Mouse (Mus musculus): ENCODE measurements around the gene Timeless. TPM values are rescaled to one million over a fixed set of nuclear protein-coding genes. Genes with fewer than 3 reads are reported as not detected.
"Not testable (repeated sequence)": the region's sequence is repeated elsewhere in the genome, so short reads cannot be mapped to it uniquely, and the experiment has no call there.

Timeless gene
- polyA plus RNA-seq, 1 experiment from 2014 or later, result 15.6 TPM

GRCm38 (mm10) chr10:128258953-128259352, 27.1 kb downstream of the Timeless start:
- H3K27ac ChIP-seq (ENCODE audit: low read length), result no peak overlapping the region
- H3K4me3 ChIP-seq (ENCODE audit: low read depth, low read length), result no peak overlapping the region
- no peaks in the 10 kb centered on the region for H3K36me3 ChIP-seq (ENCODE audit: control insufficient read depth, insufficient read depth, low read length)
- no peak overlapping the region for H3K4me2 ChIP-seq (ENCODE audit: low read length)
- H3K9ac ChIP-seq (ENCODE audit: low read depth, low read length), result no peak overlapping the region
- no peak for ATAC-seq
- no peaks in the 10 kb centered on the region for H3K9me3 ChIP-seq (replicated peaks; ENCODE audit: control insufficient read depth, low read length, poor library complexity, severe bottlenecking)
- no peaks in the 10 kb centered on the region for H3K27me3 ChIP-seq (ENCODE audit: control insufficient read depth, insufficient read depth, low read depth, low read length)
- no peaks in the 10 kb centered on the region for H3K4me1 ChIP-seq (ENCODE audit: control insufficient read depth, insufficient read depth, low read length)
- WGBS, result 91% methylated on average over 4 of the region's 4 CpGs

GRCm38 (mm10) chr10:128259946-128260345, 28.1 kb downstream of the Timeless start:
- Histone ChIP-seq H3K9ac (ENCODE audit: low read depth, low read length) (no peak overlapping the region), H3K27me3 (ENCODE audit: control insufficient read depth, insufficient read depth, low read depth, low read length) (no peaks in the 10 kb centered on the region), H3K36me3 (ENCODE audit: control insufficient read depth, insufficient read depth, low read length) (no peaks in the 10 kb centered on the region), H3K9me3 (replicated peaks; ENCODE audit: control insufficient read depth, low read length, poor library complexity, severe bottlenecking) (no peaks in the 10 kb centered on the region), H3K4me2 (ENCODE audit: low read length) (no peak overlapping the region), H3K4me3 (ENCODE audit: low read depth, low read length) (no peak overlapping the region), H3K27ac (ENCODE audit: low read length) (no peak overlapping the region), H3K4me1 (ENCODE audit: control insufficient read depth, insufficient read depth, low read length) (no peaks in the 10 kb centered on the region)
- ATAC-seq, result no peak
- WGBS, result 91% methylated on average over 5 of the region's 5 CpGs

GRCm38 (mm10) chr10:128260376-128260775, 28.5 kb downstream of the Timeless start:
- not testable (repeated sequence) for H3K36me3 ChIP-seq (ENCODE audit: control insufficient read depth, insufficient read depth, low read length); H3K4me1 ChIP-seq (ENCODE audit: control insufficient read depth, insufficient read depth, low read length); H3K9ac ChIP-seq (ENCODE audit: low read depth, low read length); ATAC-seq; H3K27me3 ChIP-seq (ENCODE audit: control insufficient read depth, insufficient read depth, low read depth, low read length); H3K4me2 ChIP-seq (ENCODE audit: low read length); H3K4me3 ChIP-seq (ENCODE audit: low read depth, low read length); H3K27ac ChIP-seq (ENCODE audit: low read length); H3K9me3 ChIP-seq (replicated peaks; ENCODE audit: control insufficient read depth, low read length, poor library complexity, severe bottlenecking)
- WGBS, result 89% methylated on average over 7 of the region's 7 CpGs

- no peak for ATAC-seq
- no peaks in the 10 kb centered on the region for H3K9me3 ChIP-seq (replicated peaks; ENCODE audit: control insufficient read depth, low read length, poor library complexity, severe bottlenecking)
Observed at GRCm38 (mm10) chr10:128262300-128262699, 30.4 kb downstream of the Timeless start.

GRCm38 (mm10) chr10:128263393-128264310, 31.8 kb downstream of the Timeless start:
- Histone ChIP-seq H3K27ac (ENCODE audit: low read length) (no peak overlapping the region), H3K4me3 (ENCODE audit: low read depth, low read length) (no peak overlapping the region), H3K9ac (ENCODE audit: low read depth, low read length) (no peak overlapping the region), H3K36me3 (ENCODE audit: control insufficient read depth, insufficient read depth, low read length) (no peaks in the 10 kb centered on the region), H3K4me1 (ENCODE audit: control insufficient read depth, insufficient read depth, low read length) (no peaks in the 10 kb centered on the region), H3K27me3 (ENCODE audit: control insufficient read depth, insufficient read depth, low read depth, low read length) (no peaks in the 10 kb centered on the region), H3K9me3 (replicated peaks; ENCODE audit: control insufficient read depth, low read length, poor library complexity, severe bottlenecking) (no peaks in the 10 kb centered on the region), H3K4me2 (ENCODE audit: low read length) (no peak overlapping the region)
- 78% methylated on average over 6 of the region's 6 CpGs for WGBS
- no peak for ATAC-seq

More at GRCm38 (mm10) chr10:128262300-128262699, 30.4 kb downstream of the Timeless start:
- Histone ChIP-seq H3K4me1 (ENCODE audit: control insufficient read depth, insufficient read depth, low read length) (no peaks in the 10 kb centered on the region), H3K27ac (ENCODE audit: low read length) (no peak overlapping the region), H3K4me2 (ENCODE audit: low read length) (no peak overlapping the region), H3K4me3 (ENCODE audit: low read depth, low read length) (no peak overlapping the region), H3K9ac (ENCODE audit: low read depth, low read length) (no peak overlapping the region), H3K36me3 (ENCODE audit: control insufficient read depth, insufficient read depth, low read length) (no peaks in the 10 kb centered on the region), H3K27me3 (ENCODE audit: control insufficient read depth, insufficient read depth, low read depth, low read length) (no peaks in the 10 kb centered on the region)
- WGBS, result 82% methylated on average over 22 of the region's 22 CpGs

GRCm38 (mm10) chr10:128268371-128268770, 36.5 kb downstream of the Timeless start, which contains the start of gene Apof:
Gene Apof (plus strand): TSS chr10:128268671.
- peaks cover 3% of the 10 kb centered on the region; the same call in 1 of the 2 replicates for H3K4me1 ChIP-seq (ENCODE audit: control insufficient read depth, insufficient read depth, low read length)
- no peak within 1 kb of the TSS for H3K4me3 ChIP-seq (ENCODE audit: low read depth, low read length)
- H3K9me3 ChIP-seq (replicated peaks; ENCODE audit: control insufficient read depth, low read length, poor library complexity, severe bottlenecking), result no peaks in the 10 kb centered on the region
- ATAC-seq, result no peak
- H3K9ac ChIP-seq (ENCODE audit: low read depth, low read length), result no peak within 1 kb of the TSS
- WGBS, result 91% methylated on average over 6 of the region's 6 CpGs
- H3K4me2 ChIP-seq (ENCODE audit: low read length), result no peak within 1 kb of the TSS
- H3K27me3 ChIP-seq (ENCODE audit: control insufficient read depth, insufficient read depth, low read depth, low read length), result no peaks in the 10 kb centered on the region
- no peaks in the 10 kb centered on the region for H3K36me3 ChIP-seq (ENCODE audit: control insufficient read depth, insufficient read depth, low read length)
- H3K27ac ChIP-seq (ENCODE audit: low read length), result no peak within 1 kb of the TSS

GRCm38 (mm10) chr10:128269206-128269910, 37.5 kb downstream of the Timeless start:
- 92% methylated on average over 16 of the region's 16 CpGs for WGBS
- no peak overlapping the region for H3K9ac ChIP-seq (ENCODE audit: low read depth, low read length)
- no peaks in the 10 kb centered on the region for H3K9me3 ChIP-seq (replicated peaks; ENCODE audit: control insufficient read depth, low read length, poor library complexity, severe bottlenecking)
- no peak overlapping the region for H3K27ac ChIP-seq (ENCODE audit: low read length)
- no peak overlapping the region for H3K4me2 ChIP-seq (ENCODE audit: low read length)
- no peaks in the 10 kb centered on the region for H3K36me3 ChIP-seq (ENCODE audit: control insufficient read depth, insufficient read depth, low read length)
- H3K4me1 ChIP-seq (ENCODE audit: control insufficient read depth, insufficient read depth, low read length), result peaks cover 3% of the 10 kb centered on the region; the same call in 1 of the 2 replicates
- H3K27me3 ChIP-seq (ENCODE audit: control insufficient read depth, insufficient read depth, low read depth, low read length), result no peaks in the 10 kb centered on the region
- H3K4me3 ChIP-seq (ENCODE audit: low read depth, low read length), result no peak overlapping the region
- no peak for ATAC-seq

- Histone ChIP-seq H3K4me1 (ENCODE audit: control insufficient read depth, insufficient read depth, low read length) (peaks cover 3% of the 10 kb centered on the region; the same call in 1 of the 2 replicates), H3K27ac (ENCODE audit: low read length) (peak within 1 kb of the TSS; percentile 79), H3K27me3 (ENCODE audit: control insufficient read depth, insufficient read depth, low read depth, low read length) (no peaks in the 10 kb centered on the region), H3K9ac (ENCODE audit: low read depth, low read length) (peak within 1 kb of the TSS; percentile 76), H3K9me3 (replicated peaks; ENCODE audit: control insufficient read depth, low read length, poor library complexity, severe bottlenecking) (no peaks in the 10 kb centered on the region), H3K36me3 (ENCODE audit: control insufficient read depth, insufficient read depth, low read length) (no peaks in the 10 kb centered on the region), H3K4me3 (ENCODE audit: low read depth, low read length) (peak within 1 kb of the TSS; percentile 61), H3K4me2 (ENCODE audit: low read length) (peak within 1 kb of the TSS; percentile 74)
- under 1% methylated on average over 43 of the region's 43 CpGs for WGBS
- peak; percentile 99 for ATAC-seq
Observed at GRCm38 (mm10) chr10:128270287-128270841, 38.5 kb downstream of the Timeless start, which contains the start of gene Stat2. Gene Stat2 (plus strand): TSS chr10:128270559.
